Mouse (Mus musculus) heart, adult 11 months (tissue): Measurements from ENCODE around the gene Zswim3.
A peak's percentile ranks its signal among the peaks of the same experiment; 100 is the strongest.

Experiments
- DNase-seq: peaks from one replicate; pipeline ENCODE4 v3.0.0; 2022

Zswim3 gene

DNA sequence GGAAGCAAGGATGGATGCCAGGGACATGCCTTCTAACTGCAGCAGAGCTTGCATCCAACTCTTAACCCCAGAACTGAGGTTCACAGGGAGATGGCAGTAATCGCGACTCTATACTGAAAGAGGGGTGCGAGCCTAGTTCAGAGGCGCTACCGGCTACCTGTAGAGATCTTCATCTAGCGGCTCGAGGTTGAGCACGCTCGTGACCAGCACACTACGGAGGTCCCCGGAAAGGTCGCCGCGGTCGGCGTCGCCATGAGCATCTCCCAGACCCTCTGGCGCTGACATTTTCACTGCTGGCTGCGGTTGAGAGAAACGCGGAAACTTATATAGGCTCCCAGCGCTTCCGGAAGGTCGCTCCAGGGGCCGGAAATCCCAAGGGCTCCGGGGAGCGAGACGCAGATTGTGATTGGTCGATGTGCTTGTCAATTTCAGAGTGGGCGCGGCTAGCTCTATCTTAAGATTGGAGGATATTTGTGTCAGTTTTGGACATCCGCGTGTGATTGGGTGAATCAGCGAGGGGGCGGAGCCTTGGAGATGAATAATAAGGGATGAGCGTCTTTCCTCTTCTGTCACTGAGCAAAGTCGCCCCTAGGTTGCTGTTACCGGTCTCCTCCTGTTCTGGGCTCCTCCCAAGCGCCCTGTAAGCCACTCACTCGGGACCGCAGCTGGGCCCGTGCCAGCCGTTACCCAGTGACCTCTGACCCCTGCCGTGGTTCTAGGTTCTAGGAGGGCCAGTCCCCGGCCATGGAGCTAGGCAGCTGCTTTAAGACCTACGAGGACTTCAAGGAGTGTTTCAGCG lies at the start of gene Zswim3, which contains the start of gene Acot8:
TSS of gene Zswim3 (plus strand) at position 566 of the 799 bp plus-strand sequence.
TSS of gene Acot8 (minus strand) at position 350 of the 799 bp plus-strand sequence.
- peak; percentile 100 for DNase-seq

DNA sequence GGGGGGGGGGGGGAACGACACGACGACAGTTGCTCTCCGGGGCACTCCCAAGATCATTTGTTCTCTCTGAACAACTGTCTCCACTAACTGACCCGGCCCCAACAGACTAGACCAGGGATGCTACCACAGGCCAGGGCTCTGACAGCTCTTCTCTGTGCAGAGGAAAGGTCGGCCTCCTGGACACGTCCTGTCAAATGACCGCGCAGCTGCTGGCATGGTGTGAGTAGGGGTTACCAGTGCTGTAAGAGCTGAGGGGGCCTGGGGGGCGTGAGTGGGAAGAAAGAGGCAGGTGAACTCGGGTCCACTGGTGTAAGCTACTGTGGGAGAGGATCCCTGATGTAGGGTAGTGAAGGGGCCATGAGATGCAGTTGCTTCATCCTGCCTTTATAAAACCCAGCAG lies 47.1 kb upstream of the Zswim3 start:
- peak; percentile 91 for DNase-seq

DNA sequence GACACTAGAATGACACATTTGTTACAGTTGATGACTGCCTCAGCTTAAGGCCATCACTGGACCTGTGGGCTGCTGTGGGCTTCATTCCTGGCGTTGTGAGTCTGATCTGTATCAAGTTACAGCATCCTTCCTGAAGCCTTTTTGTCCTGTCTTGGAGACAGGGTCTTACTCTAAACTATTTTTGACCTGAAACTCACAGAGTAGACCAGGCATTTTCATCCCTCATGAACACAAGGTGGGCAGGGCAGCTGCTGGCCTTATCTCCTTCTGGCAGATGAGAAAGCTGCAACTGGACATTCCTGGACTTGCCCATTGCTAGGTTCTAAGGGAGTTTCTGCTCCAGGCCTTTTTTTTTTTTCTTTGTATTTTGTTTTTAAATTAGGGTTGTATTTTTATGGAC lies 46.2 kb upstream of the Zswim3 start:
- peak; percentile 77 for DNase-seq

GRCm38 (mm10) chr2:164760059-164760833 lies 44.7 kb upstream of the Zswim3 start:
- DNase-seq, result no peak

- DNase-seq, result peak; percentile 89
Observed at GRCm38 (mm10) chr2:164761502-164761901, 43.4 kb upstream of the Zswim3 start.

DNA sequence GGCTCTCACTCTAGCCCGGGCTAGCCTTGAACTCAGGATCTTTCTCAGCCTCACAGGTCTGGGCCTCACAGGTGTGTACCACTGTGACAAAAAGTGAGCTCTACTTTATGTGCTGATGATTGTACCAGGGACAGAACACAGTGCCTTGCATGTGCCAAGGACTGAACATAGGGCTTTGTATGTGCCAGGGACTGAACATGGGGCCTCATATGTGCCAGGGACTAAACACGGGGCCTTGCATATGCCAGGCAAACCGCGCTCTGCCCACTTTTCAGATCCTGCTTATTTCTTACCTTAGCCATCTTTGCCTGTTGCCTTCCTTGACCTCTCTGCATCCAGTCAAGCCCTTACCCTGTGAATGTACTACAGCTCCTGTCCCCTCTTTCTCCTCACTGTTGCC lies 42.9 kb upstream of the Zswim3 start:
- DNase-seq, result peak; percentile 70

DNA sequence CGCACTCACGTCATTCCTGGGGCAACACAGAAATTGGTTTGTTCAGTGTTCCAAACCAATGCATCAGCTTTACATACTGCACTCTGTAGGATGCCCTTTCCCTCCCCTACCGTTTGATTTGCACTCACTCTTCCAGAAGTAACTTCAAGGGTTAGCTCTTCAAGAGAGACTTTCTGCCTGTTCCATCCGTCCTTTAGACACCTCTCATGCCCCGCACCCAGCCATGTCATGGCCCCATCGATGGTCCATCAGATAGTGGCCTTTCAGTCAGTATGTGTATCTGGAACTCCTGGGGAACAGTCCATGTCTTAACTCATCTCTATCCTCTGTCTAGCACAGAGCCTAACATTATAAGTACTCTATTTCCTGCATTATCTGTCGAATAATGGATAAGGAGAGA lies 42.3 kb upstream of the Zswim3 start:
- DNase-seq, result peak; percentile 70

DNA sequence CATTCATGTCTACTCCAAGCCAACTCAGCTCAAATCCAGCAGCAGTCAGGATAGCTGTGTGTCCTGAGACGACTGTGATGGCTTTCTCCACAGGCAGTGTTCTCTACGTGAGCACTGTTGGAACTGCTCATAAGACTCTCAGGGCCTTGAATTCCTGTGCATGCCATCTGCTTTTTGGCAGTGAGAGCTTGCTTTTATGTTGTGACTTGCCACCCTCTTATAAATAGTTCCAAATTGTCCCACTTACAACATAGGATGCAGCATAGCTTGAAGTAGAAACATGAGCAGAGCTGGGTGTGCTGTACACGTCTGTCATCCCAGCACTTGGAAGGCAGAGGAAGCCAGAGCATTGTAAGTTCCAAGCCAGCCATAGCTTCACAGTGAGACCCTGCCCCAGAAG lies 39.1 kb upstream of the Zswim3 start:
- DNase-seq, result no peak

DNA sequence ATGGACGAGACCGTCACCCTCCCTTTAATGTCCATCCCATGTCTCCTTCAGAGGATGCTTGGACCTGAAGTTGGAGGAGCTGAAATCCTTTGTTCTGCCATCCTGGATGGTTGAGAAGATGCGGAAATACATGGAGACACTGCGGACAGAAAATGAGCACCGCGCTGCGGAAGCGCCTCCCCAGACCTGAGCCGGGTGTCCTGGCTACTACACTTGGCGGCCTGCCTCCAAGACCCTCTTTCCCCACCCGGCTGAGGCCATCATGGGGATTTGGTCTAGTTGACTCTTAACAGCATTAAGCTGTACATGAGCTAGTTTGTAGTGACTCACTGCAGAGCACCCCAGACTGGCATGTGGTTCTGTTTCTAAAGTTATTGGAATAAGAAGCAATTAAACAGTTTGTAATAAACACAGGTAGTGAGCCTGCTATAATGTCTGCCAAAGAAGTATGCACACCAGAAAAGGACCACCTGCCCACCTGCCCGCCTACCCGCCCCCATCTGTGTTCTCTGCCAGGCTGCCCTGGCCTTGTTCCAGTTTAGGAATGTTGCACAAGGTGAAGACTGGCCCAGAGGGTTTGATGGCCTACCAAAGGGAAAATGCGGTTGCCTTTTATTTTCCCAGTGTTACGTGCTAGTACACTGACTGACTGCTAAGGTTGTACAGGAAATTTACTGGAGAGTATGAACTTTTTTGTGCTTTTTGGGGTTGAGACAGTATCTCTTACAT lies 36.9 kb upstream of the Zswim3 start:
- no peak for DNase-seq

- peak; percentile 100 for DNase-seq
Observed at GRCm38 (mm10) chr2:164769258-164770037, 35.5 kb upstream of the Zswim3 start, which contains the start of gene Ube2c. TSS of gene Ube2c (plus strand) at chr2:164769898.

- DNase-seq, result no peak
Observed at GRCm38 (mm10) chr2:164770279-164770678, 34.6 kb upstream of the Zswim3 start.

DNA sequence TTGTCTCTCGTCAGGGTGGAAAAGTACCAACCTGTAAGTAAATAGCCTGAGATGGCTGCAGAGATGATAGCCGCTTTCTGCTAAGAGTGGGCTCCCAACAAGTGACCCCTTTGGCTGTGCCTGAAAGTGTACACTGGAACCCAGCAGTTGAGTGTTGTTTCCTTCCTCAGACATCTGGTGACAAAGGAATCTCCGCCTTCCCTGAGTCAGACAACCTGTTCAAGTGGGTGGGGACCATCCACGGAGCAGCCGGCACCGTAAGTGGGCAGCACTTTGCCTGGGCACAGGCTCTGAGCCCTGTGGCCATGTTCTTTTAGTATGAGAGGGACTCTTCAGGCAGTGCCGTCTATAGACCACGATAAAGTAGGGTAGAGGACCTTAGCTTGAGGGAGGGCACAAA lies 33.8 kb upstream of the Zswim3 start:
- DNase-seq, result no peak

- no peak for DNase-seq
Observed at GRCm38 (mm10) chr2:164773229-164773988, 31.5 kb upstream of the Zswim3 start.

- DNase-seq, result no peak
Observed at GRCm38 (mm10) chr2:164773989-164774364, 30.9 kb upstream of the Zswim3 start.

GRCm38 (mm10) chr2:164776130-164776529 lies 28.8 kb upstream of the Zswim3 start:
- DNase-seq, result no peak

GRCm38 (mm10) chr2:164776801-164777200 lies 28.1 kb upstream of the Zswim3 start:
- peak; percentile 85 for DNase-seq

- peak; percentile 91 for DNase-seq
Observed at GRCm38 (mm10) chr2:164777246-164778014, 27.5 kb upstream of the Zswim3 start.

DNA sequence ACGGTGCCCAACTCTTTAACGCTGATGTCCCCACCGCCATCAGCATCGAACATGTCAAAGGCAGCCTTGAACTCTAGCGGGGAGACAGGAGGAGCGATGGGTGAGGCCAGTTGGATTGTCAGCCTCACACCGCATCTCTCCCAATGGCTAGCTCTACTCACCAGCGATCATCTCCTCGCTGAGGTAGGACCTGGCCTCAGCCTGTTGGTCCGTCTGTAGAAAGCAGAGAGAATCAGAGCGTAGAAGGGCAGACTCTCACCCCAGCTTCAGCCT lies 26.9 kb upstream of the Zswim3 start:
- DNase-seq, result peak; percentile 78

- peak; percentile 89 for DNase-seq
Observed at GRCm38 (mm10) chr2:164778809-164779208, 26.1 kb upstream of the Zswim3 start.

DNA sequence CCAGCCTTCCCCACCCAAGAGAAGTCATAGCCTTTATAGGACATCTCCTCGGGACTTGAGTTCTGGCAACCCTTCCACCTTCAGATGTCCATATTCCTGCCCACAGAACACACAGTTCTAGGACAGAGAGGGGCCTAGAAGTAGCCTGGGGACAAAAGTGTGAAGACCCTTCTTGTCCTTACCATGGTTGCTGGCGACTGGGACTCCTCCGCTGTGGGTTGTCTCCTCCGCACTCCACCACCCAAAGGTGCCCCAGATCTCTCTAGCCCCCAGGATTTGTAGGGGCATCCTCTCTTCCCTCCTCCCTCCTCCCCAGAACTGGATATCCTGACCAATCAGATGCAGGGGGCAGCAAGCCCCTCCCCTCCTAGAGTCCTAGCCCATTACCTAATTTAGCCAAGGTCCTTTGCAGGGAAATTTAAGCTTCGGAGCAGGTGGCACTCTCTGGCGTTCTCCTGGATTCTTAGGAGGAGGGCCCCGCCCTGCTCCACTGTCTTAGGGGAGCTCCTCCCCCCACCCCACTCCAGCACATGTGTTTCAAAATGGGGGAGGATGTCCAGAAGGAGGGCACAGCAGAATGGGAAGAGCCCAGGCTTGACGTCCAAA lies 25.3 kb upstream of the Zswim3 start, which contains the start of gene Tnnc2:
TSS of gene Tnnc2 (minus strand) at position 487 of the 606 bp plus-strand sequence.
- DNase-seq, result no peak

DNA sequence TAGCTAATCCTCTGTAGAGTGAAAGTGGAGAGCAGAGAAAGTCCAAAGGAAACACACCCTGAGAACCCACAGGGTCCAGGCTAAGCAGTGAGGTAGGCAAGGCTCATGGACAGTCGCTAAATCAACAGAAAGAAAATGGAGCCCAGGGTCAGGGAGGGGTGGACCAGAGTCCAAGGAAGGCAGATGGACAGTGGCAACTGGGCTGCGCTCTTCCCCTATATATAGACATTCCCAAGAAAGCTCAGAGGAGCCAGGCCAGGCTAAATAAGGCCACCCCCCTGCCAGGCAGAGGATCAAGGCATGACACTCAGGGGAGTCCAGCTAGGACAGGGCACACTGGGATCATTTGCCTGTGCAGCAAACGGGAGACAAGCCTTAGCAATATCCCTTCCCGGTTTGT lies 23.0 kb upstream of the Zswim3 start:
- no peak for DNase-seq
